Mouse (Mus musculus) testis, adult 2 months (tissue): ENCODE measurements around the gene Kdm5c.

Source experiments
- CTCF ChIP-seq: fragments of 200-500 bp; IDR thresholded peaks from 2 replicates; pipeline ENCODE4 v1.5.1; 2012; ENCODE audit warnings: low read depth, mild to moderate bottlenecking, inconsistent platforms, low read length, moderate library complexity; ENCODE audit not compliant: control insufficient read depth, insufficient read depth, insufficient replicate concordance
- POLR2A ChIP-seq: fragments of 200-500 bp; IDR thresholded peaks from 2 replicates; pipeline ENCODE4 v1.6.1; 2012; ENCODE audit warnings: low read depth, mild to moderate bottlenecking, inconsistent platforms, low read length, moderate library complexity; ENCODE audit not compliant: control insufficient read depth

- TF ChIP-seq CTCF (no peak), POLR2A (no peak)
Measured at GRCm38 (mm10) chrX:152203247-152203646, 29.6 kb upstream of the Kdm5c start.
